Mouse (Mus musculus): ENCODE data around the gene Wwox.

DNA sequence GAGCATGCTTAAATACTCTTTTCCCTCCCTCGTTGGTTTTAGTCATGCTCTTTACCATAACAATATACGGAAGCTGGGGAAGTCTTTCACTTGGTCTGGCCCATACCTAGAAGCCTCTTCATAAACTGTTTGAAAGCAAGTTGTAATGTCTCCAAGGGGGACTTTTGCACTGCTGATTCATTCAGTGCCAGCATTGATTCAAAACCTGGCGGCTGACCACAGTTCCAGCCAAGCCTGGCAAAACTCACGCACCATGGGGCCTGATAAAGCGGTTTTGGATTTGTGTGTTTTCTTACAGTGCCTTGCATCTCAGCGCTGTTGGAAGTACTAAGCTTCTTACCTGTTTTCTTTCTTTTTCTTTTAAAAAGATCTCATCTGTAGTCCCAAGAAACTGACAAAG lies 834.5 kb downstream of the Wwox start:
- TF ChIP-seq CTCF (IDR thresholded peaks at IDR 0.05; ENCODE audit: low read depth, low read length), result no peak
- no peak for TF ChIP-seq POLR2A (IDR thresholded peaks at IDR 0.05; ENCODE audit: borderline replicate concordance, low read depth, low read length)
